Mouse (Mus musculus): ENCODE data around the gene H2afy.

H2afy gene

GRCm38 (mm10) chr13:56111601-56112000, 24.6 kb downstream of the H2afy start:
- H3K27me3 ChIP-seq (ENCODE audit: control insufficient read depth, insufficient read depth, low read length, poor library complexity, severe bottlenecking): no peaks in the 10 kb centered on the region
- H3K36me3 ChIP-seq (ENCODE audit: control insufficient read depth, insufficient read depth, low read length, poor library complexity, severe bottlenecking): peaks cover 2% of the 10 kb centered on the region; the same call in 1 of the 2 replicates
- DNase-seq (ENCODE audit: low read depth, low spot score): no peak

GRCm38 (mm10) chr13:56110694-56111531, 25.2 kb downstream of the H2afy start:
- Histone ChIP-seq H3K36me3 (ENCODE audit: control insufficient read depth, insufficient read depth, low read length, poor library complexity, severe bottlenecking) (peaks cover 2% of the 10 kb centered on the region; the same call in 1 of the 2 replicates), H3K27me3 (ENCODE audit: control insufficient read depth, insufficient read depth, low read length, poor library complexity, severe bottlenecking) (no peaks in the 10 kb centered on the region)
- no peak for DNase-seq (ENCODE audit: low read depth, low spot score)

- DNase-seq (ENCODE audit: low read depth, low spot score): no peak
- Histone ChIP-seq H3K27me3 (ENCODE audit: control insufficient read depth, insufficient read depth, low read length, poor library complexity, severe bottlenecking) (no peaks in the 10 kb centered on the region), H3K36me3 (ENCODE audit: control insufficient read depth, insufficient read depth, low read length, poor library complexity, severe bottlenecking) (no peaks in the 10 kb centered on the region; the same call in 1 of the 2 replicates)
Observed at GRCm38 (mm10) chr13:56109703-56110102, 26.5 kb downstream of the H2afy start.

- DNase-seq (ENCODE audit: low read depth, low spot score): no peak
- Histone ChIP-seq H3K27me3 (ENCODE audit: control insufficient read depth, insufficient read depth, low read length, poor library complexity, severe bottlenecking) (no peaks in the 10 kb centered on the region), H3K36me3 (ENCODE audit: control insufficient read depth, insufficient read depth, low read length, poor library complexity, severe bottlenecking) (peaks cover 3% of the 10 kb centered on the region; the same call in 1 of the 2 replicates)
Observed at GRCm38 (mm10) chr13:56108849-56109519, 27.2 kb downstream of the H2afy start.

GRCm38 (mm10) chr13:56104971-56105391, 31.2 kb downstream of the H2afy start:
- peaks cover 16% of the 10 kb centered on the region for H3K36me3 ChIP-seq (ENCODE audit: control insufficient read depth, insufficient read depth, low read length, poor library complexity, severe bottlenecking)
- no peaks in the 10 kb centered on the region for H3K27me3 ChIP-seq (ENCODE audit: control insufficient read depth, insufficient read depth, low read length, poor library complexity, severe bottlenecking)
- no peak for DNase-seq (ENCODE audit: low read depth, low spot score)

GRCm38 (mm10) chr13:56103796-56104746, 32.1 kb downstream of the H2afy start:
- Histone ChIP-seq H3K27me3 (ENCODE audit: control insufficient read depth, insufficient read depth, low read length, poor library complexity, severe bottlenecking) (no peaks in the 10 kb centered on the region), H3K36me3 (ENCODE audit: control insufficient read depth, insufficient read depth, low read length, poor library complexity, severe bottlenecking) (peaks cover 20% of the 10 kb centered on the region)
- no peak for DNase-seq (ENCODE audit: low read depth, low spot score)

GRCm38 (mm10) chr13:56102160-56102559, 34.0 kb downstream of the H2afy start:
- peaks cover 20% of the 10 kb centered on the region for H3K36me3 ChIP-seq (ENCODE audit: control insufficient read depth, insufficient read depth, low read length, poor library complexity, severe bottlenecking)
- H3K27me3 ChIP-seq (ENCODE audit: control insufficient read depth, insufficient read depth, low read length, poor library complexity, severe bottlenecking): no peaks in the 10 kb centered on the region
- DNase-seq (ENCODE audit: low read depth, low spot score): no peak

GRCm38 (mm10) chr13:56095601-56096195, 40.5 kb downstream of the H2afy start:
- no peaks in the 10 kb centered on the region for H3K27me3 ChIP-seq (ENCODE audit: control insufficient read depth, insufficient read depth, low read length, poor library complexity, severe bottlenecking)
- DNase-seq (ENCODE audit: low read depth, low spot score): no peak
- H3K36me3 ChIP-seq (ENCODE audit: control insufficient read depth, insufficient read depth, low read length, poor library complexity, severe bottlenecking): peaks cover 12% of the 10 kb centered on the region

GRCm38 (mm10) chr13:56094544-56094943, 41.6 kb downstream of the H2afy start:
- Histone ChIP-seq H3K36me3 (ENCODE audit: control insufficient read depth, insufficient read depth, low read length, poor library complexity, severe bottlenecking) (peaks cover 7% of the 10 kb centered on the region), H3K27me3 (ENCODE audit: control insufficient read depth, insufficient read depth, low read length, poor library complexity, severe bottlenecking) (no peaks in the 10 kb centered on the region)
- DNase-seq (ENCODE audit: low read depth, low spot score): no peak

- no peaks in the 10 kb centered on the region for H3K27me3 ChIP-seq (ENCODE audit: control insufficient read depth, insufficient read depth, low read length, poor library complexity, severe bottlenecking)
- peaks cover 5% of the 10 kb centered on the region for H3K36me3 ChIP-seq (ENCODE audit: control insufficient read depth, insufficient read depth, low read length, poor library complexity, severe bottlenecking)
- DNase-seq (ENCODE audit: low read depth, low spot score): no peak
Observed at GRCm38 (mm10) chr13:56093680-56094079, 42.5 kb downstream of the H2afy start.

GRCm38 (mm10) chr13:56092606-56093005, 43.6 kb downstream of the H2afy start:
- peaks cover 7% of the 10 kb centered on the region for H3K36me3 ChIP-seq (ENCODE audit: control insufficient read depth, insufficient read depth, low read length, poor library complexity, severe bottlenecking)
- no peak for DNase-seq (ENCODE audit: low read depth, low spot score)
- no peaks in the 10 kb centered on the region for H3K27me3 ChIP-seq (ENCODE audit: control insufficient read depth, insufficient read depth, low read length, poor library complexity, severe bottlenecking)

GRCm38 (mm10) chr13:56090597-56090996, 45.6 kb downstream of the H2afy start:
- peaks cover 7% of the 10 kb centered on the region; the same call in 1 of the 2 replicates for H3K36me3 ChIP-seq (ENCODE audit: control insufficient read depth, insufficient read depth, low read length, poor library complexity, severe bottlenecking)
- peak; percentile 9 for DNase-seq (ENCODE audit: low read depth, low spot score)
- H3K27me3 ChIP-seq (ENCODE audit: control insufficient read depth, insufficient read depth, low read length, poor library complexity, severe bottlenecking): no peaks in the 10 kb centered on the region

GRCm38 (mm10) chr13:56088602-56089001, 47.6 kb downstream of the H2afy start:
- no peaks in the 10 kb centered on the region for H3K27me3 ChIP-seq (ENCODE audit: control insufficient read depth, insufficient read depth, low read length, poor library complexity, severe bottlenecking)
- DNase-seq (ENCODE audit: low read depth, low spot score): no peak
- peaks cover 7% of the 10 kb centered on the region; the same call in 1 of the 2 replicates for H3K36me3 ChIP-seq (ENCODE audit: control insufficient read depth, insufficient read depth, low read length, poor library complexity, severe bottlenecking)

- no peaks in the 10 kb centered on the region for H3K27me3 ChIP-seq (ENCODE audit: control insufficient read depth, insufficient read depth, low read length, poor library complexity, severe bottlenecking)
- H3K36me3 ChIP-seq (ENCODE audit: control insufficient read depth, insufficient read depth, low read length, poor library complexity, severe bottlenecking): peaks cover 5% of the 10 kb centered on the region; the same call in 1 of the 2 replicates
- no peak for DNase-seq (ENCODE audit: low read depth, low spot score)
Observed at GRCm38 (mm10) chr13:56087936-56088335, 48.2 kb downstream of the H2afy start.
